Mouse (Mus musculus) spleen, postnatal 10 days (tissue): Measurements from ENCODE around the gene Tmem132b.

ENCODE experiments used
- DNase-seq, 2 experiments: peaks; one replicate each; pipeline ENCODE4 v3.0.0; 2021 to 2022; ENCODE audit warnings: low spot score in 2 of 2

Gene Tmem132b

GRCm38 (mm10) chr5:125515006-125515405 lies 16.6 kb upstream of the Tmem132b start:
- no peak for DNase-seq

- peak in 1 of 2 experiments; percentile 54 for DNase-seq
Measured at GRCm38 (mm10) chr5:125518640-125519039, 12.9 kb upstream of the Tmem132b start.

GRCm38 (mm10) chr5:125520930-125521590 lies 10.5 kb upstream of the Tmem132b start:
- DNase-seq: peak in 1 of 2 experiments; percentile 38

GRCm38 (mm10) chr5:125523361-125523760 lies 8.2 kb upstream of the Tmem132b start:
- DNase-seq: no peak

GRCm38 (mm10) chr5:125525516-125525915 lies 6.1 kb upstream of the Tmem132b start:
- DNase-seq: peak in 1 of 2 experiments; percentile 41

- DNase-seq: peak in 1 of 2 experiments; percentile 68
Measured at GRCm38 (mm10) chr5:125526464-125526863, 5.1 kb upstream of the Tmem132b start.

GRCm38 (mm10) chr5:125529109-125529508 lies 2.5 kb upstream of the Tmem132b start:
- peak; percentile 63 to 77 for DNase-seq

GRCm38 (mm10) chr5:125532191-125532544 lies 594 bp downstream of the Tmem132b start:
- DNase-seq: no peak

- no peak for DNase-seq
Measured at GRCm38 (mm10) chr5:125532545-125533224, 1.1 kb downstream of the Tmem132b start.

GRCm38 (mm10) chr5:125533225-125533900 lies 1.8 kb downstream of the Tmem132b start:
- DNase-seq: no peak

GRCm38 (mm10) chr5:125534168-125534610 lies 2.6 kb downstream of the Tmem132b start:
- DNase-seq: no peak

GRCm38 (mm10) chr5:125534611-125535324 lies 3.2 kb downstream of the Tmem132b start:
- DNase-seq: no peak

- DNase-seq: no peak
Measured at GRCm38 (mm10) chr5:125545090-125545489, 13.5 kb downstream of the Tmem132b start.

- no peak for DNase-seq
Measured at GRCm38 (mm10) chr5:125546293-125546692, 14.7 kb downstream of the Tmem132b start.

GRCm38 (mm10) chr5:125549750-125550489 lies 18.3 kb downstream of the Tmem132b start:
- no peak for DNase-seq

GRCm38 (mm10) chr5:125555732-125556131 lies 24.2 kb downstream of the Tmem132b start:
- DNase-seq: no peak

GRCm38 (mm10) chr5:125563492-125563891 lies 31.9 kb downstream of the Tmem132b start:
- DNase-seq: no peak

GRCm38 (mm10) chr5:125565725-125566124 lies 34.2 kb downstream of the Tmem132b start:
- DNase-seq: no peak

GRCm38 (mm10) chr5:125568457-125568856 lies 36.9 kb downstream of the Tmem132b start:
- no peak for DNase-seq

- no peak for DNase-seq
Measured at GRCm38 (mm10) chr5:125572011-125572410, 40.4 kb downstream of the Tmem132b start.

- no peak for DNase-seq
Measured at GRCm38 (mm10) chr5:125574886-125575285, 43.3 kb downstream of the Tmem132b start.
